Mouse (Mus musculus) left cerebral cortex, postnatal 25 days (tissue): ENCODE results near the gene Lrmp. TPM values are rescaled to one million over a fixed set of nuclear protein-coding genes. Genes with fewer than 3 reads are reported as not detected.
A peak's percentile ranks its signal among the peaks of the same experiment; 100 is the strongest.

ENCODE experiments used
- DNase-seq, 2 experiments: peaks; one replicate each; pipeline ENCODE4 v3.0.0; 2022; ENCODE audit warnings: low spot score in 2 of 2, mixed read lengths in 1 of 2
- intact Hi-C: fragments of 180-260 bp; cut with DNase I; formaldehyde crosslinking; loops from one replicate; pipeline ENCODE4 v1.15.1; 2025
- total RNA-seq, 2 experiments: library from RNA; stranded (reverse); gene quantifications; 2 replicates each; pipeline ENCODE4 v1.2.3; 2021

Lrmp gene
- total RNA-seq, 2 experiments from 2014 or later: 2.1 to 3.8 TPM

GRCm38 (mm10) chr6:145186096-145186495 is 70.6 kb downstream of the Lrmp start:
- intact Hi-C loops: loop anchor here (2.0 to 5.0 kb wide), 2 partner anchors 95 to 156 kb away; no protein-coding TSS in a partner anchor
- DNase-seq: no peak

- intact Hi-C loops: loop anchor here (2.0 to 5.0 kb wide), 2 partner anchors 97 to 155 kb away; no protein-coding TSS in a partner anchor
- peak; percentile 71 to 73 for DNase-seq
Measured at GRCm38 (mm10) chr6:145187093-145188088, 71.9 kb downstream of the Lrmp start.

GRCm38 (mm10) chr6:145193038-145193437 is 77.6 kb downstream of the Lrmp start:
- no peak for DNase-seq
- intact Hi-C loops: no loop called here

- no peak for DNase-seq
- intact Hi-C loops: no loop called here
Measured at GRCm38 (mm10) chr6:145193446-145193845, 78.0 kb downstream of the Lrmp start.

- DNase-seq: peak in 1 of 2 experiments; percentile 70
- intact Hi-C loops: no loop called here
Measured at GRCm38 (mm10) chr6:145197949-145198686, 82.7 kb downstream of the Lrmp start.

GRCm38 (mm10) chr6:145202432-145203125 is 87.1 kb downstream of the Lrmp start:
- DNase-seq: no peak
- intact Hi-C loops: no loop called here

- DNase-seq: no peak
- intact Hi-C loops: no loop called here
Measured at GRCm38 (mm10) chr6:145204440-145204839, 89.0 kb downstream of the Lrmp start.

GRCm38 (mm10) chr6:145205142-145205541 is 89.7 kb downstream of the Lrmp start:
- DNase-seq: no peak
- intact Hi-C loops: no loop called here

GRCm38 (mm10) chr6:145210056-145210680 is 94.7 kb downstream of the Lrmp start:
- intact Hi-C loops: no loop called here
- no peak for DNase-seq

- DNase-seq: peak; percentile 98 to 100
Measured at GRCm38 (mm10) chr6:145210816-145211338, 95.4 kb downstream of the Lrmp start, which contains the start of the genes Casc1 and Etfrf1. Gene Casc1, minus strand, starts transcription at chr6:145211005. Gene Etfrf1, plus strand, starts transcription at chr6:145211134.

GRCm38 (mm10) chr6:145211376-145212305 is 96.2 kb downstream of the Lrmp start:
- intact Hi-C loops: loop anchor here (1.0 kb wide), 1 partner anchor 39 kb away; the partner anchor contains the start of gene Kras

More at GRCm38 (mm10) chr6:145210816-145211338, 95.4 kb downstream of the Lrmp start, which contains the start of the genes Casc1 and Etfrf1:
- intact Hi-C loops: loop anchor here (1.0 kb wide), 1 partner anchor 39 kb away; the partner anchor contains the start of gene Kras

GRCm38 (mm10) chr6:145213916-145214315 is 98.5 kb downstream of the Lrmp start:
- intact Hi-C loops: no loop called here
- DNase-seq: no peak

More at GRCm38 (mm10) chr6:145211376-145212305, 96.2 kb downstream of the Lrmp start:
- DNase-seq: no peak

GRCm38 (mm10) chr6:145215826-145216225 is 100.4 kb downstream of the Lrmp start:
- no peak for DNase-seq
- intact Hi-C loops: no loop called here

GRCm38 (mm10) chr6:145224246-145224645 is 108.8 kb downstream of the Lrmp start:
- no peak for DNase-seq
- intact Hi-C loops: no loop called here
